Mouse (Mus musculus) gastrocnemius, postnatal 36 days (tissue): ENCODE data around the gene Cntnap2. TPM values are rescaled to one million over a fixed set of nuclear protein-coding genes. Genes with fewer than 3 reads are reported as not detected.

Experiments used
- DNase-seq, 2 experiments: peaks; one replicate each; pipeline ENCODE4 v3.0.0; 2022
- intact Hi-C: fragments of 180-260 bp; cut with DNase I; formaldehyde crosslinking; loops from one replicate; pipeline ENCODE4 v1.15.1; 2025
- total RNA-seq, 2 experiments: library from RNA; stranded (reverse); gene quantifications; 2 replicates each; pipeline ENCODE4 v1.2.3; 2021

Gene Cntnap2
- total RNA-seq, 2 experiments from 2014 or later: 6.3 to 6.6 TPM

DNA sequence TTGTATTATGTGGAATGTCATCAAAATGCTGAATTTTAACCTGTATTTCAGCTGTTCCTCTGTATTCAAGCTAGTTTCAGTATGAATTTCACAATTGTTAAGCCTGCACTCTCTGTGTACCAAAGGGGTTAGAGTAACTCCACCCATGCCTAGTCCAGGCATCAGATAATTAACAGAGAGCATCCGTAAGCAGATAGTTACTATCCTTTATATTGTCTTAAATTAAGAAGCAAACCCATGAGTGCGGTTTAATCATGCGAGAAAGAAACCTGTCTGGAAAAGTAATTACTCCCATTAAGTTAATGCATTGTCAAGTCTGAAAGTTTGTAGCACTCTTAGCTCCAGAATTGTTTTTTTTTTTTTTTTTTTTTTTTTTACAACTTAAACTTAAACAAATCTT is 258.3 kb downstream of the Cntnap2 start:
- intact Hi-C loops: no loop called here
- no peak for DNase-seq

DNA sequence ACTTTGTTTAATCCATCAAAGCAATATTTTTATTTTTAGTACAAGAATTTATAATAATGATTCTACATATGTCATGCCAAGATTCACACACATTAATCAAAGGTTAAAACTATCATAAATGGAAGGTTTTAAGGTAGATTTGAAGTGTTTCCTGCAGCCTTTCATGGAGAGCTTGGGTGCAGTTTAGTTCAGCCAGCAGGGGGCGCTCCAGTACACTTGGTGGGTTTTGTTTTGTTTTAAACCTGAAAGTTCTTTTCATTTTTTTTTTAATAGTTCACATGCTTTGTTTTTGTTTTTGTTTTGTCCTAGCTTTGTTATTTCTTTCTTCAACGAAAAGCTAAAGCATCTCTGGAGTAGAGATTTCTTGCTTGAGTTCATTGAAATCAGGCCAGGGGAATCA is 264.3 kb downstream of the Cntnap2 start:
- intact Hi-C loops: no loop called here

DNA sequence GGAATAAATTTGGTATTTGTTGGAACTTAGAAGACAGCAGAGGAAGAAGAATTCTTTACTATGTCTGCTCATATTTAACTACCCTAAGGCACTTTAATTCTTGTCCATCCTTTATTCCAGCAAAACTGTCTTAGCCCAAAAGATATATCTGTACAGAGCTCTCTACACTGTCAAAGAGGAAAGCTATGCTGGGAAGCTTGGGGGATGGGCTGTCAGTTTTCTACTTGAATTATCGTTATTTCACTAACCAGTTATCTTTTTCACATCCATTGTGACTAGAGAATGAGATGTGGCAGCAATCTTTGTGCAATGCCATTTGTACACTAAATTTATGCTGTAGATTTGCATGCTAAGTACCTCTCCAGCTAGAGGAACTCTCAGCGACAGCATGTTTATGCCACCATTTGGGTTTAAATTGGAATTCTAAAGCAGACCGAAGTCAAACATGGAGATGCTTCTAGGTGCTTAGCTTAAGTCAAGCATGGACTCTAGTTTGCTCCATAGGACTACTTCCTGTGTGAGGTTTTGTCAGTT is 268.9 kb downstream of the Cntnap2 start:
- intact Hi-C loops: no loop called here
- no peak for DNase-seq

More for the DNA sequence above, 264.3 kb downstream of the Cntnap2 start:
- DNase-seq: peak in 1 of 2 experiments; percentile 4

DNA sequence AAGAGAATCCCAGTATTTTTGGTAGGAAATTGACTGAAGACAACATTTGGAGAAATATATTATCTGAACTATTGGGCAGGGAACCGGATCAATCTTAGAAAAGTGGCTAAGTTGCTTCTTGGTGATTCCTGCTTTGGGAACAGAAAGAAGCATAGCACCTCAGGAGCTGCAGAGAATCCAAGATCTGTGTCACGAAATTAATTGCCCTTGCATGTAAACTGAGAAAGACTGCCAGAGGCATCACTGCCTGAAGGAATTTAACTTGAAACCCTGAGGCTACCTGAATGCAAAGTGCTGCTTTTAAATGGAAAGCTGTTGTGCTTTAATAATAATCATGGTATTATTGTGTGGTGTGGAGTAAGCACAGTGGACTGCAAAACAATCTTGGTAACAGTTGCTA is 286.2 kb downstream of the Cntnap2 start:
- intact Hi-C loops: no loop called here
- no peak for DNase-seq

DNA sequence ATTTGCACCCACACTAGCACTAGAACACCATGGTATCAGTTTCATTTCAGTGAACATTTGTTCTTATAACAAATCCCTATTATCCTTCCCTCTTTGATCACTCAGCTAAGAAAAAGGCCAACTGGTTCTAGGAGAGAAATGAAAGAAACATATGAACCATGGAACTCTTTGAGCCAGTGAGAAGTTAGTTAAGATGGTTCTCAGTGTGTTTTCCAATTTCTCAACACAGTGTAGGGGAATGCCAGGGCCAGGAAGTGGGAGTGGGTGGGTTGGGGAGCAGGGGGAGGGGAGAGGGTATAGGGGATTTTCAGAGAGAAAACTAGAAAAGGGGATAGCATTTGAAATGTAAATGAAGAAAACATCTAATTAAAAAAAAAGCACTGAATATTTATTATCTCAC is 286.8 kb downstream of the Cntnap2 start:
- intact Hi-C loops: no loop called here
- DNase-seq: no peak

DNA sequence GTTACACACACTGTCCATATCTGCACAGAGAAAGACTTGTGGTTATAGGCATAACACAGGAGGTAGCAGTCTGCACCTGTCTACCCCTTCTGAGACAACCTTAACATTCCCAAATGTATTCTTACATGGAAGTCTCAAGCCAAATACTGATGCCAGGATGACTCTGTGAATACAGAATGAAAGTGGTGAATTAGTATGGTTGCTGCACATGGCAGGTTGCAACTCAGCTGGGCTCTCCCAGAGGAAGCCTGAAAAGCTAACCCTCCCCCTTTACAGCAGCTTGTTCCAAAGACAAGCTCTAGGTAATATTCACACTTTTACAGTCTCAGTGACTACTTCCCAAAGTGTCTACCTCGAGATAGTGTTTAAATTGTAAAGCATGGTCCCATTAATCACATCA is 307.3 kb downstream of the Cntnap2 start:
- no peak for DNase-seq
- intact Hi-C loops: no loop called here

DNA sequence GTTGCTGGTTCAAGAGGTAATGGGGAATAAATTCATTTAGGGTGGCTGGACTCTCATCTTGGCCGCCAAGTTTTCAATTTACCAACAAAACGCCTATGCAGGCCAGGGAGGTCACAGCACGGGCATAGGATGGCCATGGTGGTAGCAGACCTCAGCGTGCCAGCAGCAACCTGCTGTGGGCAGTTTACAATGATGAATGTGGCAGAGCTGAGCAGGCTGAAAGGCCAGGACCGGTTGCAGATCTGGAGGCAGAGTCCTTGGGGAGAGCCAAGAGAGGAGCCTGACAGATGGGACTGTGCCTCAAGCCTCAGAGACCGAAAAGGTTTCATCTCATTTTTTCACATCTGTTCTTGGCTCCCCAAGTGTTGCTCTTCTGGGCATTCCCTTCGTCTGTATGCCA is 322.0 kb downstream of the Cntnap2 start:
- DNase-seq: no peak
- intact Hi-C loops: no loop called here

DNA sequence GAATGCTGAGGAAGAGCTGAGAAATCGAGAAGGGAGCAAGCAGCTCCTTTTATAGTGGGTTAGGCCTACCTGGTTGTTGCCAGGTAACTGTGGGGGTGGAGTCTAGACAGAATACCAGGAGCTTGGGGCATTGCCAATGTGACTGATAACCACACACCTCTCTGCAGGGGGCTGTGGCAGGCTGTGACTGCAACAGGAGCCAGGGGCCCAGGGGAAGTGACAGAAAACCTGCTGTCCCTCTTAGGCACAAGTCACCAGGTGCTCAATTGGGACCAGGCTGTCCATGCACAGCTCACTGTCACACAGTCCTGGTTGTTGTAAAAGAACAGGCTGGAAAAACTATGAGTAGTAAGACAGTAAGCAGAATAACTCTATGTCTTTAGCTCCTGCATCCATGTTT is 329.9 kb downstream of the Cntnap2 start:
- intact Hi-C loops: no loop called here
- DNase-seq: no peak

DNA sequence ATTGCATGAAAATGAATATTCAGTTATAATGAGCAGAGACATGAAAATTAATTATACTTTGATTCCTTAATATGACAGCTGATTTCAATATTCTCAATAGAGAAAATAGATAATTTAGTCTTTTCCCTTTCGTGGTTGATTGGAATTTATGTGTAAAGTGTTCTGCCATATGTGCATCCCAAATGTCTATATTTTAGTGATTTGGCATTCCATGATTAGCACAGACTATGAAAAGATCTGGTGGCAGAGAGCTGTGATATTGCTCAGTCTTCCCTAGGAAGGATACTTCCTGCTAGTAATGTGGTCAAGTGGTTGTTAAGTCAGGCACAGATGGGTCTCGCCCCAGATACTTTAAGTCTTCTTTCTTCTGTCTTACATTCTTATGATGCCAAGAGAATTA is 354.5 kb downstream of the Cntnap2 start:
- no peak for DNase-seq
- intact Hi-C loops: no loop called here

DNA sequence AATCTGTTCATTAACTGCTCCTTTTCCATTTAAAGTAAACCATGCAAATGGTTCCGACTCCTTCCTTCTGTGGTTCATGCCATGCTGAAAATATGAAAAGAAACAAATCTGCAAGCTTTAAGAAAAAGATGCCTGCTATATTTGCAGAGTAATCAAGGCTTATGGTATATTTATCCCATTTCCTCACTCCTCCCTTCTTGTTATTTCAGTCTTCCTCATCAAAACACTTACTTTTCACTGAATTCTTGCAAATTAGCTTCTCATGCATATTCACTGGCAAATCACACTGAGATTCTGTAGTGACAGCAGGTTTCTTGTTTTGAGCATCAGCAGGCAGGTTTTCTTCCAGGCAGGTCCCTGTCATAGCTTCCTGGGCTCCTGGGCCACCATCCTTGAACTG is 396.3 kb downstream of the Cntnap2 start:
- no peak for DNase-seq
- intact Hi-C loops: no loop called here

DNA sequence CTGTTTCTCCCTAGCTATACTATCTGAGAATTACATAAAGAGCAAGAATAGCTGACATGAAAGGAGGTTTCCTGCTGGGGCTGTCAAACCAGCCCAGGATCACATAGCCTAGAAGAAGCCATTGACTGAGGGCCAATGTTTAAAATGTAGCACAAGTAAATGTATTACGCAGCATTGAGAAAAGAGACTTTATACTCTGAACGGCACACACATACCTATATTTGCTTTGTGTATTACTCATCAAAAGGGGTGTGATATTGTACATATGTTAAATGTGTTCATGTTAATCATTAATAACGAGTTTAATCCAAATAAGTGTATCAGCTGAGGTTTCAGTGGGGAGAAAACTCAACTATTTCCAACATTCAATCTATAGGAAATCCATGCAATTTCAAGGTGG is 459.1 kb downstream of the Cntnap2 start:
- DNase-seq: no peak
- intact Hi-C loops: no loop called here

DNA sequence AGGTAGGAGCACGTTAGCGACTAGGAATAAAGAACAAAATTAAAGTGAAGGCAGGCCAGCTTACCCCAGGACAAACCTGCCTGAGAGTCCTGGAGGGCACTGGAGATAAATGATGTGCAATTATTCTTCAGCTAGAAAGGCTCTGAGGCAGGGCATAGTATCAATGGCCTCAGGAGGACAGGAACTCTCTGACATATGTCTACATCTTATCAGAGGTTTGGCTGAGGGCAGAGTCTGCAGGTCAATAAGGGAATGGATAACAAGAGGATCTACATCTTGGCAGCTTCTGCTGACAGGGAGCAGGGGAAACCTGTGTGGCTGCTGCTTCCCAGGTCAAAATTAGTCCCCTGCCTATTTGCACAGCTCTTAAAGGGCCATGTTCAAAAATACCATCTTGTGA is 477.8 kb downstream of the Cntnap2 start:
- intact Hi-C loops: no loop called here

DNA sequence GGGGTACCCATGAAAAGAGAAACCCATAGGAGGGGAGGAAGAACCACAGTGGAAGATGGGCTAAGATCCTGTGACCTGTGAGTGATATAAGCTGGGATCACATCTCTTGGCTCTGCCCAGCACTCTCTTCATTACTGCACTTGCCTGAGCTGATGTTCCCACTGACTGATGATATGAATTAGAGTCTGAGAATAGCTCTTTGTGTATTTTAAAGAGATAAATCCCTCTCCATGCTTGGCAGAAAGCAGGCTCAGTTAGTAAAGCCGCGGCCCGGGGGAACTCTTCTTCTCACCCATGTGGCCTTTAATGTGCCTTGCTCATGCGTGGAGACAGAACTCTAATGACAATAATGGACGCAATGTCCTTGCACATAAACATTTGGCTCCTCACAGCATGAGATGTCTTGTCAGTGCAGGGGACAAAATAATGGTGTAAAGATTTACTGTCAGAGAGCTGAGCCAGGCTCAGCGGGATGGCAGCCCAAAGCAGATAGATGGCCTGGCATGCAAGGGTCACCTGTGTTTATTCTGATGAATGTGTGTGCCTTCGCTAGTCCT is 485.2 kb downstream of the Cntnap2 start:
- no peak for DNase-seq
- intact Hi-C loops: no loop called here

More for the DNA sequence above, 477.8 kb downstream of the Cntnap2 start:
- no peak for DNase-seq

DNA sequence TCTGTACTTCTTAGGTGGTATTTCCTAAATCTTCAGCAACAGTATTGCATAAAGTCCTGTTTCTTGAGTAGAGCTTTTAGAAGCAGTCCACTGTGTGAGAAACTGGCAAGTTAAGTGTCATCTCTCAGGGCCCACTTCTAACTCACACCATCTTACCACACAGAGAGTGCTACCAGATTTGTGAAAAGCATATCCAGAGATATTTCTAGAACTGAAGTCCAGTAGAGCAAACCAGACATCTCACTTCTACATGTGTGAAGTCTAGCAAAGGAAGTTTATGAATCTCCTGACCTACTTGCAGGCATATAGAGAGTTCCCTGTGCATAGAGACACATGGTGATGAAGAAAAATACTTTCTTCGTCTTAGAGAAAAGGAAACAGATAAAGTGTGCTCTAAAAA is 500.6 kb downstream of the Cntnap2 start:
- intact Hi-C loops: no loop called here
- DNase-seq: no peak

DNA sequence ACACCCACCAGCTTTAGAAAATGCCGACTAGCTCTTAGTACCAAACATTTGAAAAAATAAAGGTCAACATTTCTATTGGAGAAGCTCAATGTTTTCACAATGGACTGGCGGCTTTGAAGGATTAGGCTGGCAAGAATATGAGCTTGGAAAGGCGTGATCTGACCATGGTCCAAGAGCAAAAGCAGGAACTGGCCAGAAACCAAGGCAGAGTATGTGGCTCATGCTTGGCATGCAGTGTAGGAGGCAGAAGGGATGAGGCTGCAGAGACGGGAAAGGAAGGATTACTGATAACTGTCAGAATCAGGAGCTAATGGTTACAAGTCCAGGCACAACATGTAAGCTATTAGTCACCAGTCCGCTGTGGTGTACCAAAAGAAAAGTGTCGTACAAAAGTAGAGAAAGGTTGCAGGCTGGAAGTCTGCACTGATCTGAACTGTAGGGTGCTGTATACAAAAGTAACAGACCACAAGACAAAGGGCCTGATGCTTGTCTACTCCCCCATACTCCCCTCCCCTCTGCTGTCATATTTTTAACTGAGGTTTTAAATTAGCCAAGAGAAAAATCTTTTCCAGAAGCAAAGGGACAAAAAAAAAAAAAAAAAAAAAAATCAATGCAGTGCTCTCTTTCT is 525.4 kb downstream of the Cntnap2 start:
- no peak for DNase-seq
- intact Hi-C loops: no loop called here

DNA sequence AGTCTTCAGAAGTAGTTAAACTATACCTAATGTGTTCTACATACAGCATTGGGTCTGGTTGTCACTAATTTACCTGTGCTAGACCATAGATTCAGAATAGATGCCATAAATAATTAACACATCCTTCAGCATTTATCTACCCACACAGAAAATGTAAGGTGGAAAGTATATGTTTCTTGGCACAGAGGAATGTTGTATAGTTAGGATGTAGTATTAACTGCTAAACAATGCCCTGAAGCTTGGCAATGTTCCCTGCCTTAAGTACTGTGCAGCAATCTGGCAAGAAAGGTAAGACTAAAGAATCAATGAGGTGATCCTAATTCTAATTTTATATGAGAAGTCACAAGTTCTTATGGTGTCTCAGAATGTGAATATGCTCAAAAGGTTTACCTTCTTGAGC is 529.9 kb downstream of the Cntnap2 start:
- intact Hi-C loops: no loop called here
- DNase-seq: no peak

DNA sequence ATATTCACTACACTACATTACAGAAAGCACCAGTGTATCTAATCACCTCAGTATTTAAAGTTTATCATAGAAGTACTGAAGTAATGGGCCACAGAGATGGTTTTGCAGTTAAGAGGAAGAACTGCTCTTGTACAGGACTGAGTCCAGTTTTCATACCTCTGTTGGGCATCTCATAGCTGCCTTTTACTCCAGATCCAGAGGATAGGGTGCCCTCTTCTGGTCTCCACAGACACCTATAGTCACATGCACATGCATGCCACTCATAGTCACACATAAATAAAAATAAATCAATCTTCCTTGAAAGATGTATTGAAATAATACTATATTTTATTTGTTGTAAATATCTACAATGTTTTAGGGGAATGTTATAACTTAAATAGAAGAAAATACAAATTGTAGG is 587.9 kb downstream of the Cntnap2 start:
- intact Hi-C loops: no loop called here
- no peak for DNase-seq

DNA sequence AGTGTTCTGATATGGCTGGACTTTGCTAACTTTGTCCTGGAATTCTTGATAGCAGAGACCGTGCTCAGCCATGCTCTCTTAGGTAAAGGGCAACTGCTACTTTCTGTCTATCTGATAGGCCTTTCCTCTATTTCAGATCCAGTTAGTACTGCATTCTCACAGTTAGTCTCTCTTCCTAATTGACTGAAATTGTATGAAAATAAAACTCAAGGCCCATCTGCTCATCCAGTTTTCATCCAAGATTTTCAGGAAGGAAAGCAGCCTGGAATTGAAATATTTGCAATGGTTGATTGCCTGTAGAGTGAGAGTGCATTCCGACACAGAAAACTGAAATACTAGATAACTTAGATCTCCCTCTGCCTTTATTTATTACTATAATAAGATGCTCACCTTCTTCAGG is 589.3 kb downstream of the Cntnap2 start:
- intact Hi-C loops: no loop called here
- no peak for DNase-seq

DNA sequence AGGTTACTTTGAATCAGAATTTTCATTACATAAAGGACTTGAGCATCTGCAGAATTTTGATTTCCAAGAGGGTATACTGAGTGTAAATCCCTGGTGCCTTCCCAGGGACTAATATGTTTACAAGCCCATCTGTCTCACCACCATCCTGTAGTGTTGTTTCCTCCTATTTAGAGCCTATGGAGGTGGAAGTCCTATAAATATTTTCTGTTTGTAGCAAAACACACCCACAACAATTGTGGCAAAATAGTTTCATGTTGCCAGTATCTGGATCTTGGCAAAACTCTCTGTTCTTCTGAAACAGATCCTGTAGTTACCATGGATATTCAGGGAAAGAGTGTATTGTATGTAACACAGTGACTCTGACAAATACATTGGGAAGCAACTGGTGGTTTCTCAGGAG is 641.1 kb downstream of the Cntnap2 start:
- DNase-seq: no peak
- intact Hi-C loops: no loop called here

DNA sequence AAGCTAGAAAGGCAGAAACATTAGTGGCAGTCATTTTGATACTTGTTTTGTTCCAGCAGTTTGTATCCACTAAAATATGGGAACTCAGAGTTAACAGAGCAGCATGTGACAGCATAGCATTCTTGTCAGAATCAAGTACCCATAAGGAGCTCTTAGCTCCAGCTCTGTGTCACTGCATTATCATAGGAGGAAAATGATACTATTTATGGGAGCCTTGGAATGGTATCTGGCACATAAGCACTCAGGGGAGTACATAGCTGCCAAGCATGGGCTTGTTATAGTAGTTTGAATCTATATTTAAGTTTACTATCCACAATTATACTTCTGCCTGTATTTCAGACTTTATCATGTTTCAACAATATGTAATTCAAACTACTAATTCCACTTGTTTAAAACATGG is 732.5 kb downstream of the Cntnap2 start:
- intact Hi-C loops: no loop called here
- no peak for DNase-seq

DNA sequence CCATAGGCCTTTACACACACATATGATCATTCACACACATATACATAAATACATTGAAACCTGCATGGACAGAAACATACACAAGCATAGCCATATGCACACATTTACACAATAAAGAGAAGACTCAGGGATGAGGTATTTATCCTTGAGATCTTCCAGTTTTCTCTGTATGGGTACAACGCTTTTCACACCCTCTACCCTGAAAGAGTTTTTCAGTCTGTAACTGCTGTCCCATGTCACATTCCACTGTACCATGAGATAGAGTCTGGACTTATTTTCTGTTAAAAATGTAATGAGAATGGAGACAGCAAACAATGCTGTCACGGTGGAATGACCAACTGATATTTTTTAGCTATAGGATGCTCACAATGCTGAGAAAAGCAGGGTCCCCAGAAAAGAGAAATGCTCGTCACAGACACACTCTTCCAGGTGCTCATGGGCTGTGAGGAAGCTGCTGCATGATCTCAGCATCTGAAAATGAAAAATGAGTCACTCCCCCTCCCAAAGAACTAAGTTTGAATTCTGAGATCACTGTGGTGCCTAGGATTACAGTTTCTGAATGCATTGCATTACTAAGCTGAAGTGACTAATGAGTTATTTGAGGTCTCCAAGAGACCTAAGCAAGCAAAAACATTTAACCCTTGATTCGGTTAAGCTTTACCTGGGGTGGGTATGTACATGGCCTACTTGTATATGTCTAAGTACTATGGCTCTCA is 782.6 kb downstream of the Cntnap2 start:
- DNase-seq: no peak
- intact Hi-C loops: no loop called here

DNA sequence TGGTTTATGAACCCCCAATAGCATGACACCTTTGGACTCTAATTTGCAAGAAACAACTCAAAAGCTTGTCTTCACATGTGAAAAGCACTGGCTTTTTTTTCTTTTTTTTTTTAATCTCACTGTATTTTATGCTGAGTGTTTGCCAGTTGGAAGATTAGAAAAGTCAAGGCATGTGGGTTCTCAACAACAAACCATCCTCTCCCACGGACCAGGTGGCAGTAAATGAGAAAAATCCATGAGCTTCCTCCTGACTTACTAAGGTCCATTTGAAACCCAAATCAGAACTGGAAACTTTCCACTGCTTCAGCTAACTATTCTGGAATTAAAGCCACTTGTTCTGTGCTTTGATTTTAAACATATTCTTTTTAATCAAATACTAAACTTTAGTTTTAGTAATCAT is 784.6 kb downstream of the Cntnap2 start:
- DNase-seq: no peak
- intact Hi-C loops: no loop called here
